Mouse (Mus musculus) kidney, postnatal 0 days (tissue): Measurements from ENCODE around the gene Sdhc. TPM values are rescaled to one million over a fixed set of nuclear protein-coding genes. Genes with fewer than 3 reads are reported as not detected.
"Not testable (repeated sequence)": the region's sequence is repeated elsewhere in the genome, so short reads cannot be mapped to it uniquely, and the experiment has no call there.

Experiments
- ATAC-seq: fragments of 200-750 bp; cut with Nextera tagmentation; replicated peaks from 2 replicates; pipeline ENCODE4 v1.8.0; 2017; ENCODE audit warnings: low read depth, moderate number of reproducible peaks, moderate TSS enrichment, moderate library complexity; ENCODE audit not compliant: low FRiP score
- DNase-seq: peaks from one replicate; pipeline ENCODE4 v3.0.0-alpha.2; 2016; ENCODE audit warnings: low spot score
- H3K27ac ChIP-seq: fragments of 300-500 bp; sonication (generic); 2 replicates; pipeline ENCODE4 v1.5.1; 2014; ENCODE audit warnings: mild to moderate bottlenecking
- H3K27me3 ChIP-seq: fragments of 300-500 bp; sonication (generic); 2 replicates; pipeline ENCODE4 v1.6.1; 2014; ENCODE audit warnings: low read length, mixed read lengths; ENCODE audit not compliant: insufficient read depth
- H3K36me3 ChIP-seq: fragments of 300-500 bp; sonication (generic); 2 replicates; pipeline ENCODE4 v1.6.1; 2014; ENCODE audit warnings: low read length, mixed read lengths; ENCODE audit not compliant: insufficient read depth
- H3K4me1 ChIP-seq: fragments of 300-500 bp; sonication (generic); replicated peaks from 2 replicates; pipeline ENCODE4 v1.6.1; 2014; ENCODE audit warnings: antibody characterized with exemption, low read length, mixed read lengths; ENCODE audit not compliant: insufficient read depth
- H3K4me2 ChIP-seq: fragments of 300-500 bp; sonication (generic); 2 replicates; pipeline ENCODE4 v1.6.1; 2014; ENCODE audit warnings: mild to moderate bottlenecking, low read length, moderate library complexity, mixed read lengths
- H3K4me3 ChIP-seq: fragments of 300-500 bp; sonication (generic); replicated peaks from 2 replicates; pipeline ENCODE4 v1.5.1; 2014; ENCODE audit warnings: low read depth, low read length
- H3K9ac ChIP-seq: fragments of 300-500 bp; sonication (generic); 2 replicates; pipeline ENCODE4 v1.6.1; 2014; ENCODE audit warnings: low read depth, low read length
- H3K9me3 ChIP-seq: fragments of 300-500 bp; sonication (generic); replicated peaks from 2 replicates; pipeline ENCODE4 v1.6.1; 2016; ENCODE audit warnings: low read length, inconsistent platforms, mixed read lengths
- CTCF ChIP-seq: IDR thresholded peaks from 2 replicates; pipeline ENCODE4 v1.5.1; 2016; ENCODE audit warnings: antibody characterized with exemption, low read depth, mild to moderate bottlenecking, moderate library complexity
- WGBS: fragments of 180-500 bp; shearing (Covaris S2); extraction: QIAGEN DNeasy Blood & Tissue Kit; methylation state at CpG from one replicate; pipeline ENCODE4 v1.1.7; 2014; 5-methylcytosine and 5-hydroxymethylcytosine counted together
- microRNA-seq: library from miRNA; unstranded; fragments of <30 nt; microRNA quantifications from one replicate; pipeline ENCODE4, GENCODE M21; 2016
- polyA plus RNA-seq: library from polyadenylated mRNA; unstranded; fragments of >200 nt; fragmentation: Nextera tagmentation; extraction: Ambion mirVana; gene quantifications from 2 replicates; pipeline ENCODE4 v1.2.1, GENCODE M21; 2015

The Sdhc gene
- polyA plus RNA-seq, 1 experiment from 2014 or later: 381 TPM

- DNase-seq, H3K9ac ChIP-seq, H3K27ac ChIP-seq, H3K4me3 ChIP-seq, H3K4me1 ChIP-seq, H3K36me3 ChIP-seq, H3K9me3 ChIP-seq: not testable (repeated sequence)
- WGBS: 3% methylated on average over 15 of the region's 27 CpGs
- Histone ChIP-seq H3K4me2 (0 out of 2 replicates have a peak overlapping the region, but pooled peaks have one; percentile 10), H3K27me3 (peaks cover 12% of the 10 kb centered on the region; the same call in 1 of the 2 replicates)
- TF ChIP-seq CTCF: peak; percentile 14; the same call in 1 of the 2 replicates
- peak; percentile 41 for ATAC-seq
Observed at GRCm38 (mm10) chr1:171077955-171078354, 72.4 kb downstream of the Sdhc start.

DNA sequence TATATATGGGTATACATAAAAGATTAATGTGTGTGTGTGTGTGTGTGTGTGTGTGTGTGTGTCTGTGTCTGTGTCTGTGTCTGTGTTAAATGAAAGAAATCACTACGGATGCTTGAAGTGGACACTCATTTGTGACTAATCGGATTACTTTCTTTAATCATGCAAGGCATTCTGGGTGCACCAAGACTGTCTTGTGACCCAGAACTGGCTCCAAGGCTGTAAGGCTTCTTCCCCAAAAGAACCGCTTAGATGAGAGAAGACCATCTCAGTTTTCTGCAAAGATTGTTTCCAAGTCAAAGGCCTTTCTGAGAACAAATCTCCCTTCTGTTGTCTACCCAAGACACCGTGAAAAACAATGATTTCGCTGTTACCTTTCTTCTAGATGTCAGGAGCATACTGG is 73.2 kb downstream of the Sdhc start:
- 40% methylated on average over 5 of the region's 5 CpGs for WGBS

More for the DNA sequence above, 73.2 kb downstream of the Sdhc start:
- H3K36me3 ChIP-seq, H3K4me2 ChIP-seq, H3K27ac ChIP-seq, ATAC-seq, H3K9me3 ChIP-seq, H3K4me3 ChIP-seq, H3K4me1 ChIP-seq, H3K9ac ChIP-seq, DNase-seq: not testable (repeated sequence)
- H3K27me3 ChIP-seq: peaks cover 12% of the 10 kb centered on the region; the same call in 1 of the 2 replicates

Small RNA genes within 50 kb of the gene (microRNA-seq; reads per million reads assigned to microRNA genes)
- gene Gm27844: not detected

Other genes starting within 250 kb of the Sdhc start
- 0.32 and 0.41 TPM in 2 replicates for gene Fcrlb, start 237.7 kb downstream of the Sdhc start, polyA plus RNA-seq
- gene Fcrla, start 223.0 kb downstream of the Sdhc start, polyA plus RNA-seq: not detected in 2 replicates
- gene Fcgr2b, start 174.1 kb downstream of the Sdhc start, polyA plus RNA-seq: 6.4 and 8.0 TPM in 2 replicates
- gene Fcgr4, start 131.7 kb downstream of the Sdhc start, polyA plus RNA-seq: 2.0 and 2.3 TPM in 2 replicates
- 12.1 and 13.2 TPM in 2 replicates for gene Fcgr3, start 85.7 kb downstream of the Sdhc start, polyA plus RNA-seq
- 4.6 TPM in 2 replicates for gene Cfap126, start 36.7 kb downstream of the Sdhc start, polyA plus RNA-seq
- 0.77 and 1.2 TPM in 2 replicates for gene Mpz, start 108 bp upstream of the Sdhc start, polyA plus RNA-seq
- gene Pcp4l1, start 45.7 kb upstream of the Sdhc start, polyA plus RNA-seq: 8.9 and 9.9 TPM in 2 replicates
- 1.1 and 1.7 TPM in 2 replicates for gene Nr1i3, start 63.4 kb upstream of the Sdhc start, polyA plus RNA-seq
- gene Tomm40l, start 71.9 kb upstream of the Sdhc start, polyA plus RNA-seq: 32.3 and 32.4 TPM in 2 replicates
- gene Apoa2, start 74.5 kb upstream of the Sdhc start, polyA plus RNA-seq: 20.2 and 21.1 TPM in 2 replicates
- 38.8 and 50.1 TPM in 2 replicates for gene Fcer1g, start 83.8 kb upstream of the Sdhc start, polyA plus RNA-seq
- 5.2 and 7.0 TPM in 2 replicates for gene Adamts4, start 99.8 kb upstream of the Sdhc start, polyA plus RNA-seq
- gene Ndufs2, start 100.8 kb upstream of the Sdhc start, polyA plus RNA-seq: 375 and 405 TPM in 2 replicates
- gene B4galt3, start 119.7 kb upstream of the Sdhc start, polyA plus RNA-seq: 63.9 and 72.0 TPM in 2 replicates
- gene Ppox, start 130.6 kb upstream of the Sdhc start, polyA plus RNA-seq: 46.4 and 48.2 TPM in 2 replicates
- gene Usp21, start 137.4 kb upstream of the Sdhc start, polyA plus RNA-seq: 59.4 and 63.3 TPM in 2 replicates
- 133 and 136 TPM in 2 replicates for gene Ufc1, start 144.4 kb upstream of the Sdhc start, polyA plus RNA-seq
- gene Dedd, start 178.5 kb upstream of the Sdhc start, polyA plus RNA-seq: 43.9 and 46.0 TPM in 2 replicates
- gene Nit1, start 195.0 kb upstream of the Sdhc start, polyA plus RNA-seq: 59.8 and 64.4 TPM in 2 replicates
- gene Pfdn2, start 195.1 kb upstream of the Sdhc start, polyA plus RNA-seq: 92.1 and 105 TPM in 2 replicates
- 5.7 and 6.4 TPM in 2 replicates for gene Klhdc9, start 210.2 kb upstream of the Sdhc start, polyA plus RNA-seq
- 3.7 and 3.8 TPM in 2 replicates for gene Nectin4, start 219.5 kb upstream of the Sdhc start, polyA plus RNA-seq
- gene Arhgap30, start 238.4 kb upstream of the Sdhc start, polyA plus RNA-seq: 0.83 and 0.99 TPM in 2 replicates